Mouse (Mus musculus): Measurements from ENCODE around the gene Exoc1. TPM values are rescaled to one million over a fixed set of nuclear protein-coding genes. Genes with fewer than 3 reads are reported as not detected.
A peak's percentile ranks its signal among the peaks of the same experiment; 100 is the strongest.

Exoc1 gene
- polyA plus RNA-seq, 1 experiment from 2014 or later, result 28.9 TPM

- 89% methylated on average over 8 of the region's 8 CpGs for WGBS
Observed at GRCm38 (mm10) chr5:76543200-76543599, 14.1 kb downstream of the Exoc1 start.

DNA sequence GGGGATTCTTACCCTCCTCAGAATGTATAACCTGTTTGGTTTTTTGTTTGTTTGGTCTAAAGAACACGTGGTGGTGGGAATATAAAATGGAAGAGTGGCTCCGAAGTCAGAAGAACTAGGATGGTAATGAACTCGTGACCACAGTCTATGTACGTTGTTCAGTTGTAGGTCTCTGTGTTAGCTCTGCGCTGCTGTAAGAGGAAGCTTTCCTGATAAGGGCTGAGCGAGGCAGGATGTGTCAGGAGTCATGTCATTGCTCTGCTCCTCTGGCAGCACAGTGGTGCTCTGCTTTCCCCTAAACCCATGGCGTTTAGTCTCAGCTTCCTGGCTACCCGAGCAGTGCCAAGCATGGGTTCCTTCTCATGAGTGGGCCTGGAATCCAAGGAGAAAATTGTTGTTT lies 21.3 kb downstream of the Exoc1 start:
- no peak overlapping the region for H3K9ac ChIP-seq
- H3K36me3 ChIP-seq, result 0 out of 2 replicates have a peak, but pooled peaks cover 3% of the 10 kb centered on the region
- H3K4me2 ChIP-seq (replicated peaks), result no peak overlapping the region
- no peak overlapping the region for H3K27ac ChIP-seq
- WGBS, result 82% methylated on average over 8 of the region's 8 CpGs
- H3K4me1 ChIP-seq (replicated peaks), result no peaks in the 10 kb centered on the region
- ATAC-seq, result no peak
- no peak overlapping the region for H3K4me3 ChIP-seq (replicated peaks)
- H3K27me3 ChIP-seq (replicated peaks), result no peaks in the 10 kb centered on the region
- H3K9me3 ChIP-seq, result no peaks in the 10 kb centered on the region

More at GRCm38 (mm10) chr5:76543200-76543599, 14.1 kb downstream of the Exoc1 start:
- no peak overlapping the region for H3K27ac ChIP-seq
- no peaks in the 10 kb centered on the region for H3K9me3 ChIP-seq
- H3K4me1 ChIP-seq (replicated peaks), result no peaks in the 10 kb centered on the region
- H3K4me3 ChIP-seq (replicated peaks), result no peak overlapping the region
- peaks cover 21% of the 10 kb centered on the region; the same call in 1 of the 2 replicates for H3K36me3 ChIP-seq
- H3K27me3 ChIP-seq (replicated peaks), result no peaks in the 10 kb centered on the region
- ATAC-seq, result no peak
- no peak overlapping the region for H3K9ac ChIP-seq
- H3K4me2 ChIP-seq (replicated peaks), result no peak overlapping the region

DNA sequence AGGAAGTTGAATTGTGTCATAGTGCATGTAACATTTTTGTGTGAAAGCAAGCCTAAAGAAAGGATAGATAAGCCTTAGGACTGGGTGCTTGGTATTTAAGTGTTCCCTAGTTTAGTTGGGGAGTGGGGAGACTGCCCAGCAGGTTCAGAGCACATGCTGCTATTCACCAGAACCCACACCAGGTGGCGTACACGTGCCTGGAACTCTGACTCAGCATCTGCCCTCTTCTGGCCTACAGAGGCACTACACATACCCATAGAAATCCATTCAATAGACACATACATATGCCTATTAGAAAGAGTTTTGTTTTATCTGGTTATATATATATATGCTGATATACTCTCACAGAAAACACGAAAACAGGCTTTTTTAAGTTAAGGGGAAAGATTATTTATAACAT lies 36.2 kb downstream of the Exoc1 start:
- Histone ChIP-seq H3K9ac (no peak overlapping the region), H3K36me3 (peaks cover 27% of the 10 kb centered on the region), H3K9me3 (no peaks in the 10 kb centered on the region), H3K27ac (no peak overlapping the region), H3K4me1 (replicated peaks) (no peaks in the 10 kb centered on the region), H3K27me3 (replicated peaks) (no peaks in the 10 kb centered on the region), H3K4me3 (replicated peaks) (no peak overlapping the region), H3K4me2 (replicated peaks) (no peak overlapping the region)
- ATAC-seq, result no peak
- WGBS, result 32% methylated on average over 3 of the region's 3 CpGs

GRCm38 (mm10) chr5:76574251-76574650 lies 45.1 kb downstream of the Exoc1 start:
- H3K4me2 ChIP-seq (replicated peaks), result no peak overlapping the region
- peaks cover 12% of the 10 kb centered on the region for H3K36me3 ChIP-seq
- H3K27me3 ChIP-seq (replicated peaks), result no peaks in the 10 kb centered on the region
- H3K4me1 ChIP-seq (replicated peaks), result no peaks in the 10 kb centered on the region
- no peaks in the 10 kb centered on the region for H3K9me3 ChIP-seq
- 70% methylated on average over 7 of the region's 7 CpGs for WGBS
- no peak for ATAC-seq
- H3K4me3 ChIP-seq (replicated peaks), result no peak overlapping the region
- no peak overlapping the region for H3K9ac ChIP-seq
- no peak overlapping the region for H3K27ac ChIP-seq

- WGBS, result 78% methylated on average over 3 of the region's 3 CpGs
- Histone ChIP-seq H3K4me3 (replicated peaks) (no peak overlapping the region), H3K9ac (no peak overlapping the region), H3K9me3 (no peaks in the 10 kb centered on the region), H3K4me1 (replicated peaks) (no peaks in the 10 kb centered on the region), H3K4me2 (replicated peaks) (no peak overlapping the region), H3K27me3 (replicated peaks) (no peaks in the 10 kb centered on the region), H3K27ac (no peak overlapping the region), H3K36me3 (no peaks in the 10 kb centered on the region)
- ATAC-seq, result no peak
Observed at GRCm38 (mm10) chr5:76577026-76577425, 47.9 kb downstream of the Exoc1 start.

- H3K27me3 ChIP-seq (replicated peaks), result no peaks in the 10 kb centered on the region
- peaks cover 3% of the 10 kb centered on the region; the same call in 1 of the 2 replicates for H3K4me1 ChIP-seq (replicated peaks)
- H3K4me2 ChIP-seq (replicated peaks), result no peak overlapping the region
- no peaks in the 10 kb centered on the region for H3K36me3 ChIP-seq
- 79% methylated on average over 2 of the region's 2 CpGs for WGBS
- H3K9ac ChIP-seq, result no peak overlapping the region
- no peak overlapping the region for H3K4me3 ChIP-seq (replicated peaks)
- ATAC-seq, result no peak
- H3K9me3 ChIP-seq, result no peaks in the 10 kb centered on the region
- H3K27ac ChIP-seq, result no peak overlapping the region
Observed at GRCm38 (mm10) chr5:76585378-76585777, 56.3 kb downstream of the Exoc1 start.

- peak within 1 kb of the TSS; percentile 86 for H3K9ac ChIP-seq
- peak within 1 kb of the TSS; percentile 94 for H3K27ac ChIP-seq
- no peaks in the 10 kb centered on the region for H3K9me3 ChIP-seq
- H3K4me2 ChIP-seq (replicated peaks), result peak within 1 kb of the TSS; percentile 70
- H3K4me3 ChIP-seq (replicated peaks), result peak within 1 kb of the TSS; percentile 89
- H3K36me3 ChIP-seq, result peaks cover 5% of the 10 kb centered on the region
- under 1% methylated on average over 85 of the region's 92 CpGs for WGBS
- H3K4me1 ChIP-seq (replicated peaks), result peaks cover 3% of the 10 kb centered on the region; the same call in 1 of the 2 replicates
- ATAC-seq, result peak; percentile 99
- H3K27me3 ChIP-seq (replicated peaks), result no peaks in the 10 kb centered on the region
Observed at GRCm38 (mm10) chr5:76588551-76589283, 59.6 kb downstream of the Exoc1 start, which contains the start of gene Cep135. Cep135 (plus strand) TSS chr5:76588698.

DNA sequence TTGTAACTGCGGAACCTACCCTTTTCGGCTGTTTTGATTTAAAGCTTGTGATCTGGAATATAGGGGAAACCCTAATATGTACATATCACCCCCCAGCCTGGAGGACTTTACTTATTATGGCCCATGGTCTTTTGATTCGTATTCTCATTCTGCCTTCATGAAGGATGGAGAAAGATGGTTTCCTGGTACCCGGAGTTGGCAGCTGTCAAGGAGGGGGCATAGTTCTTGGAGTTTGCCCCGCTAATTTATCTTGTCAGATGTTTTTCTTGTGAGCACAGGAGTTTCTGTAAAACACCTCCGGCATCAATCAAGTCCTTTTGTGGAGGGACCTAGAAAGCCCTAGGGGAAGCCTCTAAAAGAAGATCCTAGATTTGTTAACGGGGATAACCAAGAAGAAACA lies 60.2 kb downstream of the Exoc1 start:
- no peak overlapping the region; the same call in 1 of the 2 replicates for H3K27ac ChIP-seq

GRCm38 (mm10) chr5:76590009-76590408 lies 60.9 kb downstream of the Exoc1 start:
- no peak overlapping the region for H3K4me2 ChIP-seq (replicated peaks)
- H3K9me3 ChIP-seq, result no peaks in the 10 kb centered on the region
- H3K4me1 ChIP-seq (replicated peaks), result peaks cover 3% of the 10 kb centered on the region; the same call in 1 of the 2 replicates
- H3K27me3 ChIP-seq (replicated peaks), result no peaks in the 10 kb centered on the region
- no peak overlapping the region for H3K4me3 ChIP-seq (replicated peaks)
- H3K36me3 ChIP-seq, result peaks cover 12% of the 10 kb centered on the region
- no peak overlapping the region for H3K9ac ChIP-seq
- H3K27ac ChIP-seq, result no peak overlapping the region
- ATAC-seq, result no peak
- WGBS, result 76% methylated on average over 2 of the region's 2 CpGs

More for the DNA sequence above, 60.2 kb downstream of the Exoc1 start:
- H3K4me2 ChIP-seq (replicated peaks), result peak overlapping the region; percentile 70
- no peaks in the 10 kb centered on the region for H3K9me3 ChIP-seq
- WGBS, result 7% methylated on average over 7 of the region's 7 CpGs
- no peaks in the 10 kb centered on the region for H3K27me3 ChIP-seq (replicated peaks)
- H3K4me3 ChIP-seq (replicated peaks), result peak overlapping the region; percentile 89
- H3K4me1 ChIP-seq (replicated peaks), result peaks cover 3% of the 10 kb centered on the region; the same call in 1 of the 2 replicates
- ATAC-seq, result no peak; the same call in 1 of the 2 replicates
- H3K36me3 ChIP-seq, result peaks cover 5% of the 10 kb centered on the region
- peak overlapping the region; percentile 86 for H3K9ac ChIP-seq

DNA sequence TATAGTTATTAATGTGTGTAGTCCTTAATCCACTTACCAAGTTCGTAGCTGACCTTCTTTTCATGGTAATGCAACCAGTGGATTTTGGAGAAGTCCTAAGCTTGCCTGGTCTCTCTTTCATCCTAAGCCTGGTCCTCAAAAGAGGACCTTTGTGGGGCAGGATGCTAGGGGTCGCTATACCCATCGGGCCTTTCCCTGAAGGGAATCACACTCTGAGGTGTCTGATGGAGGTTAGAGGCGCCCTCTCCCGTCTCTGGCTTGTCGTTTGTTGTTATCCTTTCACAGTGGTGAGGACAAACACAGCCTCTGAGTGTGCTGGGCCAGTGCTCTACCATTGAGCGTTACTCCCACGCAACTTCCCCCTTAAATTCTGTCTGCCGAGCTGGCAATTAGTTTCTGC lies 62.8 kb downstream of the Exoc1 start:
- 61% methylated on average over 9 of the region's 9 CpGs for WGBS
- H3K36me3 ChIP-seq, result peaks cover 18% of the 10 kb centered on the region
- no peak overlapping the region for H3K27ac ChIP-seq
- no peak overlapping the region for H3K4me3 ChIP-seq (replicated peaks)
- H3K4me2 ChIP-seq (replicated peaks), result no peak overlapping the region
- no peak overlapping the region for H3K9ac ChIP-seq
- H3K9me3 ChIP-seq, result no peaks in the 10 kb centered on the region
- peaks cover 3% of the 10 kb centered on the region; the same call in 1 of the 2 replicates for H3K4me1 ChIP-seq (replicated peaks)
- ATAC-seq, result no peak
- no peaks in the 10 kb centered on the region for H3K27me3 ChIP-seq (replicated peaks)

DNA sequence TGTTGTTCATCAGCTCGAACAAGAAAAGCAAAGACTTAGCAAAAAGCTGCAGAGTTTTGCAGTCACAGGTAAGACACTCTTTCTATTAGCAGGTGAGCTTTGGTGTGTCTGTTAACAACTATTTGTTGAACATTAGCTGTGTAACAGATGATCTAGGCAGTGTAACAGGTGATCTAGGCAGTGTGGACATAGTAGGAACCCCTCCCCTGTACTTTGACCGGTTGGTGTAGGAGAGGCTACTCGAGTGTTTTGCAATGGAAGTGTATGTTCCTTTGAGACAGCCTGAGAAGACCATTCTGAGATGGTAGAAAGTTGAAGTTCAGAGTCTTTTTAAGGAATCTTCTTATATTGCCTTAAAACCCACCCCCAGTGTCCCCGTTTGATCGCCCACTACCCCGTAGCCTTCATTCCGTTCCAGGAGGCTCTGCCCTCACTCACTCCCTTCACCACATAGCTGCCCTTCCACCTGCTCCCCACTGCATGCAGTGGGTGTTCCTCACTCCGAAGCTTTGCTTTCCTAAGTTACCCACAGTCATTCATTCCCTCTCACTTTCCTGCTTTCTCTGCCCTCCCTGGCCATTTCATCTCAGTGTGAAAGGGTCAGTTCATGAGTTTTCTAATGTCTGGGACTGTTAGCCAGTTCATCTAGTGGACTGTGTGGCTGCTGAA lies 80.7 kb downstream of the Exoc1 start:
- no peak overlapping the region for H3K4me3 ChIP-seq (replicated peaks)
- H3K4me1 ChIP-seq (replicated peaks), result no peaks in the 10 kb centered on the region
- H3K9ac ChIP-seq, result no peak overlapping the region
- 78% methylated on average over 8 of the region's 8 CpGs for WGBS
- H3K4me2 ChIP-seq (replicated peaks), result no peak overlapping the region
- H3K36me3 ChIP-seq, result peaks cover 15% of the 10 kb centered on the region
- no peaks in the 10 kb centered on the region for H3K27me3 ChIP-seq (replicated peaks)
- 0 out of 2 replicates have a peak overlapping the region, but pooled peaks have one; percentile 32 for H3K27ac ChIP-seq
- H3K9me3 ChIP-seq, result no peaks in the 10 kb centered on the region
- peak; percentile 97 for ATAC-seq

- no peak overlapping the region for H3K4me2 ChIP-seq (replicated peaks)
- H3K36me3 ChIP-seq, result peaks cover 15% of the 10 kb centered on the region
- no peaks in the 10 kb centered on the region for H3K4me1 ChIP-seq (replicated peaks)
- H3K27ac ChIP-seq, result no peak overlapping the region
- no peak overlapping the region for H3K4me3 ChIP-seq (replicated peaks)
- ATAC-seq, result no peak
- H3K9ac ChIP-seq, result no peak overlapping the region
- H3K9me3 ChIP-seq, result no peaks in the 10 kb centered on the region
- WGBS, result 71% methylated on average over 6 of the region's 6 CpGs
- H3K27me3 ChIP-seq (replicated peaks), result no peaks in the 10 kb centered on the region
Observed at GRCm38 (mm10) chr5:76612867-76613499, 83.9 kb downstream of the Exoc1 start.
